Mouse (Mus musculus) ZHBTc4 (cell line): Measurements from ENCODE around the gene Zdhhc19.
A peak's percentile ranks its signal among the peaks of the same experiment; 100 is the strongest.

Source experiments
- DNase-seq: peaks from one replicate; pipeline ENCODE4 v3.0.0-alpha.2; 2011; ENCODE audit warnings: low read depth, low spot score

Zdhhc19 gene

GRCm38 (mm10) chr16:32550487-32550886, 54.4 kb downstream of the Zdhhc19 start:
- peak; percentile 56 for DNase-seq

- peak; percentile 94 for DNase-seq
These were observed 55.3 kb downstream of the Zdhhc19 start for GRCm38 (mm10) chr16:32551346-32551747.

- DNase-seq, result no peak
These were observed 59.5 kb downstream of the Zdhhc19 start for GRCm38 (mm10) chr16:32555588-32555987.

- peak; percentile 28 for DNase-seq
These were observed 63.4 kb downstream of the Zdhhc19 start for GRCm38 (mm10) chr16:32559493-32559892.

GRCm38 (mm10) chr16:32563056-32563793, 67.2 kb downstream of the Zdhhc19 start:
- DNase-seq, result no peak

- DNase-seq, result peak; percentile 87
These were observed 71.2 kb downstream of the Zdhhc19 start for GRCm38 (mm10) chr16:32567282-32567681.

- DNase-seq, result no peak
These were observed 72.3 kb downstream of the Zdhhc19 start for GRCm38 (mm10) chr16:32568401-32568800.

- no peak for DNase-seq
These were observed 74.0 kb downstream of the Zdhhc19 start for GRCm38 (mm10) chr16:32570042-32570441.

- no peak for DNase-seq
These were observed 76.5 kb downstream of the Zdhhc19 start for GRCm38 (mm10) chr16:32572528-32572927.

- DNase-seq, result no peak
These were observed 90.4 kb downstream of the Zdhhc19 start for GRCm38 (mm10) chr16:32586482-32586881.

GRCm38 (mm10) chr16:32588568-32588967, 92.5 kb downstream of the Zdhhc19 start:
- DNase-seq, result no peak

GRCm38 (mm10) chr16:32591521-32591920, 95.5 kb downstream of the Zdhhc19 start:
- DNase-seq, result no peak

GRCm38 (mm10) chr16:32593283-32593805, 97.3 kb downstream of the Zdhhc19 start:
- no peak for DNase-seq

GRCm38 (mm10) chr16:32593916-32594315, 97.9 kb downstream of the Zdhhc19 start:
- DNase-seq, result no peak

- DNase-seq, result no peak
These were observed 98.6 kb downstream of the Zdhhc19 start for GRCm38 (mm10) chr16:32594701-32595100.

- DNase-seq, result no peak
These were observed 99.2 kb downstream of the Zdhhc19 start for GRCm38 (mm10) chr16:32595142-32595855.

GRCm38 (mm10) chr16:32597909-32598381, 101.9 kb downstream of the Zdhhc19 start:
- peak; percentile 26 for DNase-seq

GRCm38 (mm10) chr16:32599151-32599550, 103.1 kb downstream of the Zdhhc19 start:
- no peak for DNase-seq

GRCm38 (mm10) chr16:32602193-32602685, 106.2 kb downstream of the Zdhhc19 start:
- no peak for DNase-seq

GRCm38 (mm10) chr16:32607562-32608343, 111.7 kb downstream of the Zdhhc19 start:
- no peak for DNase-seq

GRCm38 (mm10) chr16:32608344-32608711, 112.3 kb downstream of the Zdhhc19 start:
- DNase-seq, result peak; percentile 10
